Mouse (Mus musculus) embryonic facial prominence, embryonic 11.5 days (tissue): ENCODE measurements around the gene Il17c. TPM values are rescaled to one million over a fixed set of nuclear protein-coding genes. Genes with fewer than 3 reads are reported as not detected.
A peak's percentile ranks its signal among the peaks of the same experiment; 100 is the strongest.

ENCODE experiments used
- ATAC-seq: fragments of 200-750 bp; cut with Nextera tagmentation; replicated peaks from 2 replicates; pipeline ENCODE4 v1.8.0; 2017; ENCODE audit warnings: low read depth; ENCODE audit not compliant: insufficient number of reproducible peaks, low FRiP score, low TSS enrichment
- DNase-seq: peaks from one replicate; pipeline ENCODE4 v3.0.0-alpha.2; 2015; ENCODE audit warnings: low spot score
- H3K27ac ChIP-seq: fragments of 300-500 bp; sonication (generic); replicated peaks from 2 replicates; pipeline ENCODE4 v1.5.1; 2014; ENCODE audit warnings: mild to moderate bottlenecking, low read depth, low read length, control low read depth
- H3K27me3 ChIP-seq: fragments of 300-500 bp; sonication (generic); 2 replicates; pipeline ENCODE4 v1.6.1; 2014; ENCODE audit warnings: mild to moderate bottlenecking, low read length, moderate library complexity, mixed read lengths; ENCODE audit not compliant: control insufficient read depth, insufficient read depth
- H3K36me3 ChIP-seq: fragments of 300-500 bp; sonication (generic); replicated peaks from 2 replicates; pipeline ENCODE4 v1.6.1; 2014; ENCODE audit warnings: low read depth, mild to moderate bottlenecking, low read length, moderate library complexity, mixed read lengths; ENCODE audit not compliant: control insufficient read depth, insufficient read depth
- H3K4me1 ChIP-seq: fragments of 300-500 bp; sonication (generic); 2 replicates; pipeline ENCODE4 v1.6.1; 2014; ENCODE audit warnings: low read length, mixed read lengths; ENCODE audit not compliant: control insufficient read depth, insufficient read depth
- H3K4me2 ChIP-seq: fragments of 300-500 bp; sonication (generic); 2 replicates; pipeline ENCODE4 v1.6.1; 2014; ENCODE audit warnings: low read depth, mild to moderate bottlenecking, control low read depth, low read length, moderate library complexity
- H3K4me3 ChIP-seq: fragments of 300-500 bp; sonication (generic); 2 replicates; pipeline ENCODE4 v1.5.1; 2014; ENCODE audit warnings: low read depth, low read length, control low read depth
- H3K9ac ChIP-seq: fragments of 300-500 bp; sonication (generic); replicated peaks from 2 replicates; pipeline ENCODE4 v1.6.1; 2014; ENCODE audit warnings: mild to moderate bottlenecking, control low read depth, low read length
- H3K9me3 ChIP-seq: fragments of 300-500 bp; sonication (generic); replicated peaks from 2 replicates; pipeline ENCODE4 v1.6.1; 2016; ENCODE audit warnings: mild to moderate bottlenecking, low read length, inconsistent platforms, mixed read lengths; ENCODE audit not compliant: control insufficient read depth
- WGBS: fragments of 180-500 bp; shearing (Covaris S2); extraction: QIAGEN DNeasy Blood & Tissue Kit; methylation state at CpG from one replicate; pipeline ENCODE4 v1.1.7; 2014; 5-methylcytosine and 5-hydroxymethylcytosine counted together
- polyA plus RNA-seq: library from polyadenylated mRNA; unstranded; fragments of >200 nt; fragmentation: Nextera tagmentation; extraction: Ambion mirVana; gene quantifications from 2 replicates; pipeline ENCODE4 v1.2.1, GENCODE M21; 2014

The Il17c gene
- not detected in 2 replicates for polyA plus RNA-seq

- Histone ChIP-seq H3K4me3 (no peak within 1 kb of the TSS), H3K9me3 (no peaks in the 10 kb centered on the region), H3K4me1 (no peaks in the 10 kb centered on the region), H3K9ac (no peak within 1 kb of the TSS), H3K36me3 (peaks cover 2% of the 10 kb centered on the region), H3K27me3 (no peaks in the 10 kb centered on the region), H3K4me2 (no peak within 1 kb of the TSS), H3K27ac (no peak within 1 kb of the TSS)
- ATAC-seq (no peak), DNase-seq (no peak)
- 84% methylated on average over 14 of the region's 14 CpGs for WGBS
These were observed at the start of gene Il17c for GRCm38 (mm10) chr8:122421376-122422070. Gene Il17c (plus strand): TSS chr8:122422020.

GRCm38 (mm10) chr8:122375320-122375719, 46.5 kb upstream of the Il17c start:
- H3K4me1 ChIP-seq, result 0 out of 2 replicates have a peak, but pooled peaks cover 2% of the 10 kb centered on the region
- ATAC-seq (no peak), DNase-seq (no peak)
- no peak overlapping the region for H3K4me3 ChIP-seq
- no peak overlapping the region for H3K9ac ChIP-seq
- no peak overlapping the region for H3K27ac ChIP-seq
- no peaks in the 10 kb centered on the region; the same call in 1 of the 2 replicates for H3K36me3 ChIP-seq
- no peaks in the 10 kb centered on the region for H3K27me3 ChIP-seq
- WGBS, result 93% methylated on average over 7 of the region's 7 CpGs
- no peaks in the 10 kb centered on the region for H3K9me3 ChIP-seq
- H3K4me2 ChIP-seq, result no peak overlapping the region

- ATAC-seq, result peak; percentile 54; the same call in 1 of the 2 replicates
- H3K4me3 ChIP-seq, result peak overlapping the region; percentile 93
- H3K4me2 ChIP-seq, result peak overlapping the region; percentile 36
- H3K36me3 ChIP-seq, result no peaks in the 10 kb centered on the region; the same call in 1 of the 2 replicates
- WGBS, result 25% methylated on average over 13 of the region's 13 CpGs
- no peaks in the 10 kb centered on the region for H3K9me3 ChIP-seq
- 0 out of 2 replicates have a peak, but pooled peaks cover 2% of the 10 kb centered on the region for H3K4me1 ChIP-seq
- H3K9ac ChIP-seq, result peak overlapping the region; percentile 39
- H3K27me3 ChIP-seq, result no peaks in the 10 kb centered on the region
- H3K27ac ChIP-seq, result no peak overlapping the region
- DNase-seq, result no peak
These were observed 46.0 kb upstream of the Il17c start for GRCm38 (mm10) chr8:122375751-122376364.

GRCm38 (mm10) chr8:122376365-122377231, 45.2 kb upstream of the Il17c start, which contains the start of gene Zc3h18:
Gene Zc3h18 (plus strand): TSS chr8:122376609.
- Histone ChIP-seq H3K4me1 (0 out of 2 replicates have a peak, but pooled peaks cover 2% of the 10 kb centered on the region), H3K36me3 (no peaks in the 10 kb centered on the region; the same call in 1 of the 2 replicates), H3K27ac (peak within 1 kb of the TSS; percentile 84), H3K9me3 (no peaks in the 10 kb centered on the region), H3K4me2 (peak within 1 kb of the TSS; percentile 81), H3K27me3 (no peaks in the 10 kb centered on the region), H3K4me3 (peak within 1 kb of the TSS; percentile 93), H3K9ac (peak within 1 kb of the TSS; percentile 95)
- under 1% methylated on average over 106 of the region's 107 CpGs for WGBS
- DNase-seq, result peak; percentile 100
- peak; percentile 93 for ATAC-seq

DNA sequence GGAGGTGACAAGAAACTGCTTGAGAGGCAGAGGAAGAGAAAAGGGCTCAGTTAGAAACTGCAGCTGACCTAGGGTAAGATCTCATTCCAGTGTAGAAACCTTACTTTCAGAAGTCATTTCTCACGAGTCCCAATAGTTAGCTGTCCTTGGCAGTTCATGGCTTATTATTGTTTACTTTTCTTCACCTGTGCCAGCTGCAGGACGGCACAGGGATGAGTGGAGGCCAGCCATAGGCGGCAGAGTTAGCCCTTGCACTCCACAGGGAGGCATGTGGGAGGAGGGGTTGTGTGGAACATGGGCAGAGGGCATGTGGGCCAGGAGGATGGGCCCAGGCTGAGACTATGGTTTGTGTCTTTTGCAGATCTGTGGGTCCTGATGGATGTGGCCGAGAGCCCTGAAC, 38.8 kb upstream of the Il17c start:
- H3K36me3 ChIP-seq, result peaks cover 10% of the 10 kb centered on the region
- 80% methylated on average over 4 of the region's 4 CpGs for WGBS
- H3K4me1 ChIP-seq, result 0 out of 2 replicates have a peak, but pooled peaks cover 2% of the 10 kb centered on the region

DNA sequence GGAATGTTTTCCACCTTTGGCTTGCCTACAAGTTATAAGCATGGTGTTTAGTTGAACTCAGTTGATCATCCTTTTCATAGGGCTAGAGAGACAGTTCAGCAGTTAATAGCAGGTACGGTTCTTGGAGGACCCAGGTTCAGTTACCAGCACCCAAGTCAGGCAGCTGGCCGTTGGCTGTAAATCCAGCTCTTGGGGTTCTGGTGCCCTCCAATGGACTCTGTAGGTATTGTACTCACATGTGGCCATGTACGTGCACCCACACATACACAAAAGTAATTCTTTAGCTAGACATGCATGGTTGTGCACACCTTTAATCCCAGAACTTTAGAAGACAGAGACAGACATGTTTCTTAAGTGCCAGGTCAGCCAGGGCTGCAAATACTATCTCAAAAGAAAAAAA, 32.5 kb upstream of the Il17c start:
- H3K27ac ChIP-seq, result no peak overlapping the region
- H3K4me3 ChIP-seq, result no peak overlapping the region
- 89% methylated on average over 3 of the region's 3 CpGs for WGBS
- ATAC-seq (no peak), DNase-seq (no peak)
- H3K9ac ChIP-seq, result no peak overlapping the region
- peaks cover 26% of the 10 kb centered on the region for H3K36me3 ChIP-seq
- H3K4me1 ChIP-seq, result no peaks in the 10 kb centered on the region
- H3K4me2 ChIP-seq, result no peak overlapping the region
- H3K9me3 ChIP-seq, result no peaks in the 10 kb centered on the region
- no peaks in the 10 kb centered on the region for H3K27me3 ChIP-seq

More for the DNA sequence above, 38.8 kb upstream of the Il17c start:
- no peak overlapping the region for H3K4me3 ChIP-seq
- no peak overlapping the region for H3K27ac ChIP-seq
- no peak overlapping the region for H3K9ac ChIP-seq
- H3K27me3 ChIP-seq, result no peaks in the 10 kb centered on the region
- ATAC-seq (no peak), DNase-seq (no peak)
- no peaks in the 10 kb centered on the region for H3K9me3 ChIP-seq
- H3K4me2 ChIP-seq, result no peak overlapping the region

- Histone ChIP-seq H3K4me2 (no peak overlapping the region), H3K4me3 (no peak overlapping the region), H3K4me1 (no peaks in the 10 kb centered on the region), H3K36me3 (peaks cover 24% of the 10 kb centered on the region), H3K27me3 (no peaks in the 10 kb centered on the region), H3K9me3 (no peaks in the 10 kb centered on the region), H3K9ac (no peak overlapping the region), H3K27ac (no peak overlapping the region)
- ATAC-seq (no peak), DNase-seq (no peak)
- 90% methylated on average over 3 of the region's 3 CpGs for WGBS
These were observed 31.1 kb upstream of the Il17c start for GRCm38 (mm10) chr8:122390758-122391157.
